Mouse (Mus musculus): ENCODE measurements around the gene Rnf20.
"Not testable (repeated sequence)": the region's sequence is repeated elsewhere in the genome, so short reads cannot be mapped to it uniquely, and the experiment has no call there.

GRCm38 (mm10) chr4:49619861-49620260, 11.9 kb upstream of the Rnf20 start:
- TF ChIP-seq CTCF, POLR2A (IDR thresholded peaks at IDR 0.05; ENCODE audit: extremely low read depth, insufficient read depth, low read length): not testable (repeated sequence)

Data from cortical plate, adult 2 months (tissue).